Mouse (Mus musculus) G1E (cell line): ENCODE data around the gene Phykpl.

Experiments
- CTCF ChIP-seq: IDR thresholded peaks from 2 replicates; pipeline ENCODE4 v1.5.1; 2012; ENCODE audit warnings: low read depth, low read length, inconsistent platforms, mixed read lengths
- GATA1 ChIP-seq: IDR thresholded peaks from 2 replicates; pipeline ENCODE4 v1.6.1; 2012; ENCODE audit warnings: borderline replicate concordance, low read length, inconsistent platforms, mixed read lengths
- GATA2 ChIP-seq: IDR thresholded peaks from 2 replicates; pipeline ENCODE4 v1.6.1; 2012; ENCODE audit warnings: low read depth, low read length, inconsistent platforms, borderline replicate concordance
- POLR2AphosphoS5 ChIP-seq: IDR thresholded peaks from 2 replicates; pipeline ENCODE4 v1.6.1; 2012; ENCODE audit warnings: low read depth, low read length, inconsistent platforms; ENCODE audit not compliant: insufficient replicate concordance
- TAL1 ChIP-seq: conservative IDR thresholded peaks from 2 replicates; pipeline ENCODE4 v1.6.1; 2012; ENCODE audit warnings: low read depth, low read length, inconsistent platforms, mixed read lengths

- TF ChIP-seq CTCF (no peak), POLR2AphosphoS5 (no peak), GATA1 (no peak), TAL1 (no peak), GATA2 (no peak)
Observed at GRCm38 (mm10) chr11:51595459-51596083, 11.0 kb downstream of the Phykpl start.
